Mouse (Mus musculus): Measurements from ENCODE around the gene Nrn1l.

- TF ChIP-seq CTCF (IDR thresholded peaks at IDR 0.05; ENCODE audit: low read depth, low read length), result no peak
- TF ChIP-seq EP300 (IDR thresholded peaks at IDR 0.05; ENCODE audit: insufficient read depth, low read depth, low read length), result no peak
- no peak for TF ChIP-seq POLR2A (IDR thresholded peaks at IDR 0.05; ENCODE audit: insufficient read depth, low read length)
Measured at GRCm38 (mm10) chr8:105935863-105936603, 42.7 kb downstream of the Nrn1l start.

All from ES-Bruce4 (cell line).